Comparison of ENCODE assay signal across 8 mouse cellular contexts in genomic region chr2:71245416-71245815, GRCm38 (mm10). TPM values are rescaled to one million over a fixed set of nuclear protein-coding genes. Genes with fewer than 3 reads are reported as not detected.
DNase-seq lines count a peak whose midpoint lies in the region; ATAC-seq lines count a peak whose summit lies in the region.

No protein-coding gene starts in this region.

- no peaks in the 10 kb centered on the region for H3K27me3 ChIP-seq in neural tube, embryonic 13.5 days
- H3K27me3 ChIP-seq in intestine, embryonic 15.5 days (replicated peaks): no peaks in the 10 kb centered on the region

- H3K4me1 ChIP-seq in neural tube, embryonic 13.5 days (replicated peaks): peaks cover 25% of the 10 kb centered on the region
- H3K4me1 ChIP-seq in intestine, embryonic 15.5 days (replicated peaks): no peaks in the 10 kb centered on the region

- peak; percentile 98 for ATAC-seq in cerebellum, adult (ENCODE audit: insufficient number of reproducible peaks, low FRiP score, low TSS enrichment)
- peak; percentile 96 for ATAC-seq in neural tube, embryonic 13.5 days (ENCODE audit: low read depth)
- ATAC-seq in intestine, embryonic 15.5 days: no peak

- no peak overlapping the region for H3K9ac ChIP-seq in neural tube, embryonic 13.5 days
- H3K9ac ChIP-seq in intestine, embryonic 15.5 days: no peak overlapping the region

- 30% methylated on average over 3 of the region's 3 CpGs for WGBS in neural tube, embryonic 13.5 days
- WGBS in intestine, embryonic 15.5 days: 85% methylated on average over 3 of the region's 3 CpGs

- no peak overlapping the region for H3K4me2 ChIP-seq in neural tube, embryonic 13.5 days
- H3K4me2 ChIP-seq in intestine, embryonic 15.5 days (replicated peaks): no peak overlapping the region

- peaks cover 37% of the 10 kb centered on the region for H3K36me3 ChIP-seq in neural tube, embryonic 13.5 days
- peaks cover 17% of the 10 kb centered on the region for H3K36me3 ChIP-seq in intestine, embryonic 15.5 days

- peak; percentile 69 to 73 for DNase-seq in cerebellum, postnatal 36 days
- DNase-seq in layer of hippocampus, adult 8-10 months (ENCODE audit: low spot score in 2 of 2): peak; percentile 46 to 56
- DNase-seq in ovary, postnatal 10 days (ENCODE audit: low spot score): no peak
- DNase-seq in liver: no peak
- no peak for DNase-seq in c-Kit-positive CD71-positive TER-119-positive erythroid progenitor cells, embryonic 14.5 days (ENCODE audit: low spot score)

- H3K4me3 ChIP-seq in neural tube, embryonic 13.5 days: no peak overlapping the region
- H3K4me3 ChIP-seq in intestine, embryonic 15.5 days (replicated peaks): no peak overlapping the region

- no peaks in the 10 kb centered on the region for H3K9me3 ChIP-seq in neural tube, embryonic 13.5 days
- no peaks in the 10 kb centered on the region for H3K9me3 ChIP-seq in intestine, embryonic 15.5 days

- H3K27ac ChIP-seq in neural tube, embryonic 13.5 days (replicated peaks): peak overlapping the region; percentile 84
- H3K27ac ChIP-seq in intestine, embryonic 15.5 days: no peak overlapping the region

RNA-seq across cellular contexts. Expression of gene Dync1i2, which starts 33.9 kb away (rescaled TPM):
- 100 to 1,000 TPM; 127 to 141 (median 138) TPM for total RNA-seq in layer of hippocampus, adult 8-10 months (2022)
- polyA plus RNA-seq in neural tube, embryonic 13.5 days (2015; fragmentation: Nextera tagmentation; extraction: Ambion mirVana): 194 and 208 TPM in 2 replicates
- 71.4 and 83.5 TPM in 2 replicates for polyA plus RNA-seq in intestine, embryonic 15.5 days (2015; fragmentation: Nextera tagmentation; extraction: Ambion mirVana)

Comparison
In these comparisons a context has a peak if more than half of its experiments do, and no peak if none do; other contexts are left out.
1. DNase-seq: peak in cerebellum, postnatal 36 days (2 of 2) and layer of hippocampus, adult 8-10 months (2 of 2); none in ovary, postnatal 10 days (single experiment), liver (single experiment) and c-Kit-positive CD71-positive TER-119-positive erythroid progenitor cells, embryonic 14.5 days (single experiment).